Mouse (Mus musculus) lung, postnatal 0 days (tissue): Measurements from ENCODE around the gene Ttll3. TPM values are rescaled to one million over a fixed set of nuclear protein-coding genes. Genes with fewer than 3 reads are reported as not detected.

Experiments used
- ATAC-seq: fragments of 200-750 bp; cut with Nextera tagmentation; 2 replicates; pipeline ENCODE4 v1.8.0; 2017; ENCODE audit warnings: moderate library complexity
- DNase-seq: peaks from one replicate; pipeline ENCODE4 v3.0.0-alpha.2; 2016; ENCODE audit warnings: low spot score
- H3K27ac ChIP-seq: fragments of 300-500 bp; sonication (generic); 2 replicates; pipeline ENCODE4 v1.5.1; 2014; ENCODE audit warnings: antibody characterized with exemption, mild to moderate bottlenecking, low read length, mixed read lengths
- H3K27me3 ChIP-seq: fragments of 300-500 bp; sonication (generic); replicated peaks from 2 replicates; pipeline ENCODE4 v1.6.1; 2014; ENCODE audit warnings: low read length, mixed read lengths; ENCODE audit not compliant: insufficient read depth
- H3K36me3 ChIP-seq: fragments of 300-500 bp; sonication (generic); 2 replicates; pipeline ENCODE4 v1.6.1; 2014; ENCODE audit warnings: low read length, mixed read lengths; ENCODE audit not compliant: insufficient read depth
- H3K4me1 ChIP-seq: fragments of 300-500 bp; sonication (generic); 2 replicates; pipeline ENCODE4 v1.6.1; 2014; ENCODE audit warnings: antibody characterized with exemption, low read depth, low read length, mixed read lengths; ENCODE audit not compliant: insufficient read depth
- H3K4me2 ChIP-seq: fragments of 300-500 bp; sonication (generic); replicated peaks from 2 replicates; pipeline ENCODE4 v1.6.1; 2014; ENCODE audit warnings: low read depth, mild to moderate bottlenecking, low read length, moderate library complexity, mixed read lengths
- H3K4me3 ChIP-seq: fragments of 300-500 bp; sonication (generic); 2 replicates; pipeline ENCODE4 v1.5.1; 2014; ENCODE audit warnings: low read depth, low read length
- H3K9ac ChIP-seq: fragments of 300-500 bp; sonication (generic); replicated peaks from 2 replicates; pipeline ENCODE4 v1.6.1; 2014; ENCODE audit warnings: low read depth, mild to moderate bottlenecking
- H3K9me3 ChIP-seq: fragments of 300-500 bp; sonication (generic); 2 replicates; pipeline ENCODE4 v1.6.1; 2016; ENCODE audit warnings: low read length, mixed read lengths
- CTCF ChIP-seq: IDR thresholded peaks from 2 replicates; pipeline ENCODE4 v1.5.1; 2016; ENCODE audit warnings: antibody characterized with exemption, mild to moderate bottlenecking
- EP300 ChIP-seq: IDR thresholded peaks from 2 replicates; pipeline ENCODE4 v1.6.1; 2016; ENCODE audit warnings: antibody characterized with exemption, mild to moderate bottlenecking, control low read depth
- WGBS: fragments of 180-500 bp; shearing (Covaris S2); extraction: QIAGEN DNeasy Blood & Tissue Kit; methylation state at CpG from one replicate; pipeline ENCODE4 v1.1.7; 2014; 5-methylcytosine and 5-hydroxymethylcytosine counted together
- polyA plus RNA-seq: library from polyadenylated mRNA; unstranded; fragments of >200 nt; fragmentation: Nextera tagmentation; extraction: Ambion mirVana; gene quantifications from 2 replicates; pipeline ENCODE4 v1.2.1, GENCODE M21; 2015

Gene Ttll3
- polyA plus RNA-seq, 1 experiment from 2014 or later = 12.4 TPM

GRCm38 (mm10) chr6:113441147-113441680 lies 52.2 kb downstream of the Ttll3 start:
- no peaks in the 10 kb centered on the region for H3K27me3 ChIP-seq
- ATAC-seq (peak; percentile 53; the same call in 1 of the 2 replicates), DNase-seq (peak; percentile 85)
- H3K4me1 ChIP-seq = 0 out of 2 replicates have a peak, but pooled peaks cover 5% of the 10 kb centered on the region
- no peak overlapping the region for H3K27ac ChIP-seq
- no peak overlapping the region for H3K4me2 ChIP-seq
- H3K9me3 ChIP-seq = no peaks in the 10 kb centered on the region
- peak; percentile 88 for TF ChIP-seq CTCF
- no peak for TF ChIP-seq EP300
- H3K9ac ChIP-seq = no peak overlapping the region
- 52% methylated on average over 7 of the region's 7 CpGs for WGBS
- H3K4me3 ChIP-seq = no peak overlapping the region
- no peaks in the 10 kb centered on the region for H3K36me3 ChIP-seq

GRCm38 (mm10) chr6:113442087-113442441 lies 53.0 kb downstream of the Ttll3 start:
- ATAC-seq (no peak), DNase-seq (no peak)
- no peaks in the 10 kb centered on the region for H3K9me3 ChIP-seq
- no peak for TF ChIP-seq CTCF
- TF ChIP-seq EP300 = no peak
- H3K4me2 ChIP-seq = peak overlapping the region; percentile 92
- no peaks in the 10 kb centered on the region for H3K27me3 ChIP-seq
- no peak overlapping the region for H3K27ac ChIP-seq
- H3K4me3 ChIP-seq = peak overlapping the region; percentile 91
- WGBS = 42% methylated on average over 9 of the region's 9 CpGs
- H3K36me3 ChIP-seq = no peaks in the 10 kb centered on the region
- peak overlapping the region; percentile 83 for H3K9ac ChIP-seq
- H3K4me1 ChIP-seq = 0 out of 2 replicates have a peak, but pooled peaks cover 5% of the 10 kb centered on the region

GRCm38 (mm10) chr6:113442442-113443090 lies 53.5 kb downstream of the Ttll3 start, which contains the start of gene Jagn1:
Gene Jagn1 (plus strand): TSS chr6:113442569.
- Histone ChIP-seq H3K27me3 (no peaks in the 10 kb centered on the region), H3K4me1 (0 out of 2 replicates have a peak, but pooled peaks cover 5% of the 10 kb centered on the region), H3K4me2 (peak within 1 kb of the TSS; percentile 92), H3K9me3 (no peaks in the 10 kb centered on the region), H3K4me3 (peak within 1 kb of the TSS; percentile 91), H3K9ac (peak within 1 kb of the TSS; percentile 83), H3K27ac (peak within 1 kb of the TSS; percentile 74), H3K36me3 (no peaks in the 10 kb centered on the region)
- DNase-seq (peak; percentile 95), ATAC-seq (peak; percentile 92)
- WGBS = under 1% methylated on average over 35 of the region's 45 CpGs
- TF ChIP-seq CTCF (no peak), EP300 (no peak)

- H3K4me2 ChIP-seq = peak overlapping the region; percentile 92
- no peaks in the 10 kb centered on the region for H3K27me3 ChIP-seq
- H3K4me3 ChIP-seq = peak overlapping the region; percentile 91
- no peaks in the 10 kb centered on the region for H3K9me3 ChIP-seq
- 0 out of 2 replicates have a peak, but pooled peaks cover 3% of the 10 kb centered on the region for H3K36me3 ChIP-seq
- DNase-seq (peak; percentile 29), ATAC-seq (no peak)
- peak overlapping the region; percentile 83 for H3K9ac ChIP-seq
- H3K27ac ChIP-seq = 0 out of 2 replicates have a peak overlapping the region, but pooled peaks have one; percentile 74
- 43% methylated on average over 12 of the region's 12 CpGs for WGBS
- peak; percentile 51 for TF ChIP-seq CTCF
- TF ChIP-seq EP300 = no peak
- H3K4me1 ChIP-seq = 0 out of 2 replicates have a peak, but pooled peaks cover 5% of the 10 kb centered on the region
These were observed 54.0 kb downstream of the Ttll3 start for GRCm38 (mm10) chr6:113443091-113443490.

- H3K27me3 ChIP-seq = no peaks in the 10 kb centered on the region
- TF ChIP-seq EP300 (no peak), CTCF (no peak)
- 69% methylated on average over 6 of the region's 8 CpGs for WGBS
- H3K27ac ChIP-seq = no peak overlapping the region
- no peak overlapping the region for H3K4me3 ChIP-seq
- H3K4me2 ChIP-seq = no peak overlapping the region
- DNase-seq (no peak), ATAC-seq (no peak)
- H3K9ac ChIP-seq = no peak overlapping the region
- 0 out of 2 replicates have a peak, but pooled peaks cover 5% of the 10 kb centered on the region for H3K4me1 ChIP-seq
- H3K36me3 ChIP-seq = 0 out of 2 replicates have a peak, but pooled peaks cover 3% of the 10 kb centered on the region
- H3K9me3 ChIP-seq = no peaks in the 10 kb centered on the region
These were observed 55.3 kb downstream of the Ttll3 start for GRCm38 (mm10) chr6:113444207-113444965.

- Histone ChIP-seq H3K36me3 (0 out of 2 replicates have a peak, but pooled peaks cover 3% of the 10 kb centered on the region), H3K9ac (no peak overlapping the region), H3K4me1 (no peaks in the 10 kb centered on the region), H3K4me2 (no peak overlapping the region), H3K9me3 (no peaks in the 10 kb centered on the region), H3K27me3 (no peaks in the 10 kb centered on the region), H3K27ac (no peak overlapping the region), H3K4me3 (no peak overlapping the region)
- 96% methylated on average over 4 of the region's 4 CpGs for WGBS
- DNase-seq (no peak), ATAC-seq (no peak)
- no peak for TF ChIP-seq CTCF
- no peak for TF ChIP-seq EP300
These were observed 58.6 kb downstream of the Ttll3 start for GRCm38 (mm10) chr6:113447639-113448038.
